Mouse (Mus musculus) hindbrain, embryonic 11.5 days (tissue): Measurements from ENCODE around the gene Acsf2. TPM values are rescaled to one million over a fixed set of nuclear protein-coding genes. Genes with fewer than 3 reads are reported as not detected.
A peak's percentile ranks its signal among the peaks of the same experiment; 100 is the strongest.

ENCODE experiments used
- ATAC-seq: fragments of 200-750 bp; cut with Nextera tagmentation; 2 replicates; pipeline ENCODE4 v1.8.0; 2017; ENCODE audit warnings: mild to moderate bottlenecking, moderate TSS enrichment, moderate library complexity; ENCODE audit not compliant: low FRiP score
- DNase-seq: peaks from one replicate; pipeline ENCODE4 v3.0.0-alpha.2; 2015; ENCODE audit warnings: low spot score
- H3K27ac ChIP-seq: fragments of 300-500 bp; sonication (generic); 2 replicates; pipeline ENCODE4 v1.5.1; 2014; ENCODE audit warnings: mild to moderate bottlenecking, low read depth, low read length
- H3K27me3 ChIP-seq: fragments of 300-500 bp; sonication (generic); 2 replicates; pipeline ENCODE4 v1.6.1; 2014; ENCODE audit warnings: mild to moderate bottlenecking, low read length, moderate library complexity, mixed read lengths; ENCODE audit not compliant: control insufficient read depth, insufficient read depth
- H3K36me3 ChIP-seq: fragments of 300-500 bp; sonication (generic); 2 replicates; pipeline ENCODE4 v1.6.1; 2014; ENCODE audit warnings: mild to moderate bottlenecking, low read length, moderate library complexity, mixed read lengths; ENCODE audit not compliant: control insufficient read depth, insufficient read depth
- H3K4me1 ChIP-seq: fragments of 300-500 bp; sonication (generic); replicated peaks from 2 replicates; pipeline ENCODE4 v1.6.1; 2014; ENCODE audit warnings: low read length, mixed read lengths; ENCODE audit not compliant: control insufficient read depth, insufficient read depth
- H3K4me2 ChIP-seq: fragments of 300-500 bp; sonication (generic); replicated peaks from 2 replicates; pipeline ENCODE4 v1.6.1; 2014; ENCODE audit warnings: mild to moderate bottlenecking, low read depth, low read length
- H3K4me3 ChIP-seq: fragments of 300-500 bp; sonication (generic); 2 replicates; pipeline ENCODE4 v1.5.1; 2014; ENCODE audit warnings: low read depth, low read length
- H3K9ac ChIP-seq: fragments of 300-500 bp; sonication (generic); 2 replicates; pipeline ENCODE4 v1.6.1; 2014; ENCODE audit warnings: low read depth, low read length
- H3K9me3 ChIP-seq: fragments of 300-500 bp; sonication (generic); 2 replicates; pipeline ENCODE4 v1.6.1; 2016; ENCODE audit warnings: low read length; ENCODE audit not compliant: control insufficient read depth
- WGBS: fragments of 180-500 bp; shearing (Covaris S2); extraction: QIAGEN DNeasy Blood & Tissue Kit; methylation state at CpG from one replicate; pipeline ENCODE4 v1.1.7; 2014; 5-methylcytosine and 5-hydroxymethylcytosine counted together
- polyA plus RNA-seq: library from polyadenylated mRNA; unstranded; fragments of >200 nt; fragmentation: Nextera tagmentation; extraction: Ambion mirVana; gene quantifications from 2 replicates; pipeline ENCODE4 v1.2.1, GENCODE M21; 2014

Gene Acsf2
- polyA plus RNA-seq, 1 experiment from 2014 or later, result 4.9 TPM

DNA sequence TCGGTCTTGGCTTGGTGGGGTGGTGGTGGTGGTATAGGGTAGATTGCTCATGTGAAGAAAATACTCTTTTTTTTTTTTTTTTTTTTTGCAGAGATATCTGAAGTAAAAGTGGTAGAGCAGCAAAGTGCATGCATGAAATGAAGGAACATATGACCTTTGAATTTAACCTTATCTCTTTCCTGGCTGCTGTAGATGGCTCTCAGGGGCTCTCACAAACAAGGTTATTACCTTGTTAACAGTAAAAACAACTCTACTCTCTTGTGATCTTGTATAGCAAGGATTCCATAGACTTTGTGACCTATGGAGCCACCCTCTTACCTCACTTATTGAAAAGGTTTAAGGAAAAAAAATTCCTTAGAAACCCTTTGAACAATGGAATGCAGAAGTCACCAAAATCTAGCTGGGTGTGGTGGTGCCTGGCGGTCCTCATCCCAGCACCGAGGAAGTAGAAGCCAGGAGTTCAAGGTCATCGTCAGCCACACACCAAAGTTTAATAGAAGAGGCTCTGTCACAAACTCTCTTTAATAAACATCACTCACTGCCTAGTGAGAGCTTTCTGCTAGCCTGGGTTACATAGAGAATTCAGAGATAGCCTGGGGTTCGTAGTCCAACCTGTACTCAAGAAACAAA, 21.4 kb downstream of the Acsf2 start:
- ATAC-seq, result no peak
- Histone ChIP-seq H3K4me2 (no peak overlapping the region), H3K9me3 (no peaks in the 10 kb centered on the region), H3K27me3 (no peaks in the 10 kb centered on the region), H3K36me3 (no peaks in the 10 kb centered on the region), H3K4me1 (no peaks in the 10 kb centered on the region), H3K27ac (no peak overlapping the region), H3K9ac (no peak overlapping the region), H3K4me3 (no peak overlapping the region)
- DNase-seq, result no peak
- WGBS, result 93% methylated on average over 5 of the region's 5 CpGs

DNA sequence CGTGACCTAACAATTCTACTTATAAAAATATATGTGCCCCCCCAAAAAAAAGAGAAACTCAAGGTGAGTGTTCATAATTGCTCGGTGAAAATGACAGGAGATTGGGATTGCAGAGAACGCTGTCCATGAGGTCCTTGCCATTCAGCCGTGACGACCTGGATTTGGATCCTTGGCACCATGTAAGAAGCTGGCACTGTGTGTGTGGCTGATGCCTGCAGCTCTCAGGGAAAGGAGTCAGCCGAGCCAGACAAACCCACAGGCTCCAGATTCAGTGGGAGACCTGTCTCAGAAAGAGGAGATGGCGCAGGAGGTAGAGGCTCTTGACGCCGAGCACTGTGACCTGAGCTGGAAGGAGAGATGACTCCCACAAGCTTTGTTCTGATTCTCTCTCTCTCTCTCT, 25.3 kb downstream of the Acsf2 start:
- Histone ChIP-seq H3K36me3 (no peaks in the 10 kb centered on the region), H3K27me3 (no peaks in the 10 kb centered on the region), H3K4me3 (no peak overlapping the region), H3K4me2 (no peak overlapping the region), H3K9me3 (no peaks in the 10 kb centered on the region), H3K27ac (no peak overlapping the region), H3K9ac (no peak overlapping the region), H3K4me1 (no peaks in the 10 kb centered on the region)
- ATAC-seq, result no peak
- WGBS, result 89% methylated on average over 9 of the region's 9 CpGs
- no peak for DNase-seq

DNA sequence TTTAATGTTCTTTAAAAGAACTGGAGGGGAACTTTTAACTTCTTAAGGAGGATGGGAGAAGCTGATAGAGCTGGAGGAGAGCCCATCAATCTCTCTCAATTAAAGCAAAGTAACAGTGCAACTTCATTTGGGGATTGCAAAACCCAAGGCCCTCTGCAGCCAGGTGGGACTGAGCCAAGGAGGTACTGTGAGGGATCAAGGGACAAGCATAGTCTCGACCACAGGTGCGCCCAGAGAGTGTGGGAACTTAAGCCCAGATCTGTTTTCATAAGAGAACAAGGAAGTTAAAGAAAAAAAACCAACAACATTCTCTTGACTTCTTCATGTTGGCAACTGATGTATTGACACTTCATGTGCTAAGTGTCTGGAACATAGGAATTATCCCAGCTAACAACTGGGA, 26.6 kb downstream of the Acsf2 start:
- no peak overlapping the region for H3K4me3 ChIP-seq
- H3K27ac ChIP-seq, result no peak overlapping the region
- no peak for DNase-seq
- no peak overlapping the region for H3K9ac ChIP-seq
- no peaks in the 10 kb centered on the region for H3K9me3 ChIP-seq
- ATAC-seq, result no peak
- H3K4me2 ChIP-seq, result no peak overlapping the region
- 0 out of 2 replicates have a peak, but pooled peaks cover 2% of the 10 kb centered on the region for H3K4me1 ChIP-seq
- H3K36me3 ChIP-seq, result no peaks in the 10 kb centered on the region
- H3K27me3 ChIP-seq, result no peaks in the 10 kb centered on the region
- WGBS, result 70% methylated on average over 2 of the region's 2 CpGs

DNA sequence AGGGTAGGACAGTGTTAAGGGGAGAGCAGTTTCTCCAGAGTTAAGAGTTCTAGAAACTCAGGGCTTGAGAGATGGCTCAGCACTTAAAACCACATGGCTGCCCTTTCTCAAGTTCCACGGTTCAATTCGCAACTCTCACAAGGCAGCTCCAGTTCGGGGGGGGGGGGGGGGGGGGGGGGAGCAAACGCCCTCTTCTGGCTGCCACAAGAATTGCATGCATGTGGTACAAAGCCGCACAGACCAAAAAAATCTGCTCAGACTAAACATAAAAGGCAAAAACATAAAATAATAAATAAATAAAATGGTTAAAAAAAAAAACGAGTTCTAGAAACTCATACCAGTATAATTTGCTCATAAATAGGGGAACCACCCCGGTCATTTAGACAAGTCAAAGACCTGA, 27.1 kb downstream of the Acsf2 start:
- H3K4me3 ChIP-seq, result no peak overlapping the region
- WGBS, result 28% methylated on average over 6 of the region's 7 CpGs
- no peaks in the 10 kb centered on the region for H3K27me3 ChIP-seq
- H3K9me3 ChIP-seq, result no peaks in the 10 kb centered on the region
- H3K4me1 ChIP-seq, result 0 out of 2 replicates have a peak, but pooled peaks cover 2% of the 10 kb centered on the region
- H3K36me3 ChIP-seq, result no peaks in the 10 kb centered on the region
- H3K27ac ChIP-seq, result no peak overlapping the region
- H3K4me2 ChIP-seq, result no peak overlapping the region
- ATAC-seq (no peak), DNase-seq (no peak)
- H3K9ac ChIP-seq, result no peak overlapping the region

DNA sequence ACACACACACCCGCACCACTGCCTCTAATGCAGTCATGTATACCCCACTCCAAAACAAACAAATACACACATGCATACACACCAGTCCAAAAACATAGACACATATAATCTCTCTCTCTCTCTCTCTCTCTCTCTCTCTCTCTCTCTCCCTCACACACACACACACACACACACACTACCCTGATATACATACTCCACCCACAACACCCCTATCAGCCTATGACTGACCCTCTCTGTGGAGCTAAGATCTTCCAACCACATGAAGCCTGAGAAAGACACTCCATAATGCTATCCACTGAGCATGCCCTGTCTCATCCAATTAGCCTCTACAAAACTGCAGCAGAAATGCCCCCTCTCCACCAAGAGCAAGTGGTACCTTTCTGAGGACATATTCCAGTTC, 29.8 kb downstream of the Acsf2 start:
- WGBS, result 93% methylated on average over 1 of the region's 1 CpGs
- Histone ChIP-seq H3K9me3 (no peaks in the 10 kb centered on the region), H3K4me1 (0 out of 2 replicates have a peak, but pooled peaks cover 2% of the 10 kb centered on the region), H3K27me3 (no peaks in the 10 kb centered on the region), H3K27ac (no peak overlapping the region), H3K36me3 (no peaks in the 10 kb centered on the region), H3K9ac (no peak overlapping the region), H3K4me3 (no peak overlapping the region), H3K4me2 (no peak overlapping the region)
- no peak for DNase-seq
- no peak for ATAC-seq

- H3K4me2 ChIP-seq, result no peak overlapping the region
- H3K4me1 ChIP-seq, result 0 out of 2 replicates have a peak, but pooled peaks cover 2% of the 10 kb centered on the region
- ATAC-seq, result no peak
- H3K27ac ChIP-seq, result no peak overlapping the region
- no peak for DNase-seq
- H3K9ac ChIP-seq, result no peak overlapping the region
- H3K36me3 ChIP-seq, result no peaks in the 10 kb centered on the region
- H3K27me3 ChIP-seq, result peaks cover 5% of the 10 kb centered on the region
- WGBS, result 52% methylated on average over 9 of the region's 9 CpGs
- no peaks in the 10 kb centered on the region for H3K9me3 ChIP-seq
- no peak overlapping the region for H3K4me3 ChIP-seq
Observed at GRCm38 (mm10) chr11:94570612-94571011, 31.1 kb downstream of the Acsf2 start.

GRCm38 (mm10) chr11:94567326-94567725, 34.3 kb downstream of the Acsf2 start:
- Histone ChIP-seq H3K9me3 (no peaks in the 10 kb centered on the region), H3K4me3 (no peak overlapping the region), H3K27me3 (peaks cover 22% of the 10 kb centered on the region), H3K4me1 (peaks cover 6% of the 10 kb centered on the region; the same call in 1 of the 2 replicates), H3K36me3 (no peaks in the 10 kb centered on the region), H3K4me2 (no peak overlapping the region), H3K27ac (no peak overlapping the region), H3K9ac (no peak overlapping the region)
- no peak for DNase-seq
- WGBS, result 86% methylated on average over 7 of the region's 7 CpGs
- ATAC-seq, result no peak

- H3K4me2 ChIP-seq, result no peak overlapping the region
- peaks cover 6% of the 10 kb centered on the region; the same call in 1 of the 2 replicates for H3K4me1 ChIP-seq
- 74% methylated on average over 6 of the region's 6 CpGs for WGBS
- DNase-seq (no peak), ATAC-seq (no peak)
- no peak overlapping the region for H3K4me3 ChIP-seq
- H3K9me3 ChIP-seq, result no peaks in the 10 kb centered on the region
- H3K27ac ChIP-seq, result no peak overlapping the region
- peaks cover 22% of the 10 kb centered on the region for H3K27me3 ChIP-seq
- H3K9ac ChIP-seq, result no peak overlapping the region
- H3K36me3 ChIP-seq, result no peaks in the 10 kb centered on the region
Observed at GRCm38 (mm10) chr11:94566534-94566933, 35.1 kb downstream of the Acsf2 start.

DNA sequence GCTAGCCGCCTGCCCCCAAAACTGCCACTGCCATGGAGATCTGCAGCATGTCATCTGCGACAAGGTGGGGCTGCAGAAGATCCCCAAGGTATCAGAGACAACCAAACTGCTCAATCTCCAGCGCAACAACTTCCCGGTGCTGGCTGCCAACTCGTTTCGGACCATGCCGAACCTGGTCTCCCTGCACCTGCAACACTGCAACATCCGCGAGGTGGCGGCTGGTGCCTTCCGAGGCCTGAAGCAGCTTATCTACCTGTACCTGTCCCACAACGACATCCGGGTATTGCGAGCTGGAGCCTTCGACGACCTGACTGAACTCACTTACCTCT, 36.6 kb downstream of the Acsf2 start:
- H3K27ac ChIP-seq, result no peak overlapping the region
- H3K9ac ChIP-seq, result no peak overlapping the region; the same call in 1 of the 2 replicates
- H3K4me3 ChIP-seq, result peak overlapping the region; percentile 23; the same call in 1 of the 2 replicates
- H3K9me3 ChIP-seq, result no peaks in the 10 kb centered on the region
- peak; percentile 37 for DNase-seq
- H3K4me1 ChIP-seq, result peaks cover 3% of the 10 kb centered on the region; the same call in 1 of the 2 replicates
- ATAC-seq, result no peak
- WGBS, result 11% methylated on average over 16 of the region's 16 CpGs
- H3K4me2 ChIP-seq, result peak overlapping the region; percentile 38
- H3K27me3 ChIP-seq, result peaks cover 22% of the 10 kb centered on the region
- no peaks in the 10 kb centered on the region for H3K36me3 ChIP-seq
